Mouse (Mus musculus) gastrocnemius, postnatal 36 days (tissue): ENCODE results near the gene Nipbl. TPM values are rescaled to one million over a fixed set of nuclear protein-coding genes. Genes with fewer than 3 reads are reported as not detected.
"Not testable (repeated sequence)": the region's sequence is repeated elsewhere in the genome, so short reads cannot be mapped to it uniquely, and the experiment has no call there.

ENCODE experiments used
- DNase-seq, 2 experiments: peaks; one replicate each; pipeline ENCODE4 v3.0.0; 2022
- intact Hi-C: fragments of 180-260 bp; cut with DNase I; formaldehyde crosslinking; loops from one replicate; pipeline ENCODE4 v1.15.1; 2025
- long read RNA-seq, 2 experiments: library from polyadenylated mRNA; stranded (forward); transcript quantifications; one replicate each; pipeline ENCODE4 v2.0.0; 2021
- total RNA-seq, 2 experiments: library from RNA; stranded (reverse); gene quantifications; 2 replicates each; pipeline ENCODE4 v1.2.3; 2021

The Nipbl gene
- total RNA-seq = 10 to 100 TPM; 17.5 to 20.8 TPM
- long read RNA-seq, experiment 1, partial matches to known transcripts = 2 of 5 reads
- long read RNA-seq, experiment 1, other reads (novel, unspliced or antisense) = 3 of 5 reads
- long read RNA-seq, experiment 2, partial matches to known transcripts = 6 of 10 reads
- long read RNA-seq, experiment 2, other reads (novel, unspliced or antisense) = 4 of 10 reads

- peak; percentile 79 to 88 for DNase-seq
- intact Hi-C loops = no loop called here
Observed at GRCm38 (mm10) chr15:8443926-8444889, at the start of gene Nipbl. Gene Nipbl, minus strand, starts transcription at chr15:8444463.

- intact Hi-C loops = no loop called here
- DNase-seq = no peak
Observed at GRCm38 (mm10) chr15:8485261-8485660, 41.0 kb upstream of the Nipbl start.

GRCm38 (mm10) chr15:8469006-8469575 lies 24.8 kb upstream of the Nipbl start:
- intact Hi-C loops = no loop called here

GRCm38 (mm10) chr15:8463521-8463920 lies 19.3 kb upstream of the Nipbl start:
- intact Hi-C loops = no loop called here
- DNase-seq = no peak

More at GRCm38 (mm10) chr15:8469006-8469575, 24.8 kb upstream of the Nipbl start:
- no peak for DNase-seq

- intact Hi-C loops = no loop called here
- no peak for DNase-seq
Observed at GRCm38 (mm10) chr15:8462780-8463179, 18.5 kb upstream of the Nipbl start.

- DNase-seq = no peak
- intact Hi-C loops = no loop called here
Observed at GRCm38 (mm10) chr15:8460871-8461270, 16.6 kb upstream of the Nipbl start.

- no peak for DNase-seq
- intact Hi-C loops = loop anchor here (5.0 kb wide), 1 partner anchor 107 kb away; no protein-coding TSS in a partner anchor
Observed at GRCm38 (mm10) chr15:8459979-8460378, 15.7 kb upstream of the Nipbl start.

GRCm38 (mm10) chr15:8456223-8456622 lies 12.0 kb upstream of the Nipbl start:
- DNase-seq = not testable (repeated sequence)
- intact Hi-C loops = loop anchor here (5.0 kb wide), 1 partner anchor 111 kb away; no protein-coding TSS in a partner anchor

GRCm38 (mm10) chr15:8455486-8455885 lies 11.2 kb upstream of the Nipbl start:
- no peak for DNase-seq
- intact Hi-C loops = loop anchor here (5.0 kb wide), 1 partner anchor 112 kb away; no protein-coding TSS in a partner anchor

- intact Hi-C loops = loop anchor here (2.0 kb wide), 1 partner anchor 140 kb away; no protein-coding TSS in a partner anchor
- DNase-seq = no peak
Observed at GRCm38 (mm10) chr15:8451071-8451470, 6.8 kb upstream of the Nipbl start.

GRCm38 (mm10) chr15:8447193-8447767 lies 3.0 kb upstream of the Nipbl start:
- intact Hi-C loops = loop anchor here (5.0 kb wide), 1 partner anchor 65 kb away; no protein-coding TSS in a partner anchor
- DNase-seq = no peak

- intact Hi-C loops = loop anchor here (5.0 kb wide), 1 partner anchor 64 kb away; no protein-coding TSS in a partner anchor
- DNase-seq = no peak
Observed at GRCm38 (mm10) chr15:8446435-8446834, 2.2 kb upstream of the Nipbl start.

- intact Hi-C loops = loop anchor here (5.0 kb wide), 1 partner anchor 64 kb away; no protein-coding TSS in a partner anchor
- peak in 1 of 2 experiments; percentile 27 for DNase-seq
Observed at GRCm38 (mm10) chr15:8445951-8446419, 1.7 kb upstream of the Nipbl start.

- intact Hi-C loops = loop anchor here (5.0 kb wide), 1 partner anchor 63 kb away; no protein-coding TSS in a partner anchor
- DNase-seq = peak; percentile 72 to 75
Observed at GRCm38 (mm10) chr15:8444890-8445597, 781 bp upstream of the Nipbl start.

GRCm38 (mm10) chr15:8443168-8443925 lies 916 bp downstream of the Nipbl start:
- DNase-seq = peak; percentile 52 to 69
- intact Hi-C loops = no loop called here

GRCm38 (mm10) chr15:8442761-8443160 lies 1.5 kb downstream of the Nipbl start:
- DNase-seq = no peak
- intact Hi-C loops = no loop called here

GRCm38 (mm10) chr15:8442156-8442555 lies 2.1 kb downstream of the Nipbl start:
- DNase-seq = no peak

GRCm38 (mm10) chr15:8433239-8433947 lies 10.9 kb downstream of the Nipbl start:
- DNase-seq = no peak
- intact Hi-C loops = no loop called here

More at GRCm38 (mm10) chr15:8442156-8442555, 2.1 kb downstream of the Nipbl start:
- intact Hi-C loops = no loop called here
